Mouse (Mus musculus) heart, adult 2 months (tissue): ENCODE measurements at regions not wholly inside any gene's neighbourhood (a gene's known extent, or its start where the extent isn't known, plus 50 kb on each side); places are given as distances from the start of the nearest gene placed in this dataset.

ENCODE experiments used
- CTCF ChIP-seq: fragments of 200-600 bp; IDR thresholded peaks from 2 replicates; pipeline ENCODE4 v1.8.1; 2022; ENCODE audit warnings: antibody characterized with exemption, mild to moderate bottlenecking, moderate library complexity
- EP300 ChIP-seq: fragments of 200-500 bp; IDR thresholded peaks from 2 replicates; pipeline ENCODE4 v1.6.1; 2011; ENCODE audit warnings: low read depth, low read length, control low read depth; ENCODE audit not compliant: insufficient read depth
- POLR2A ChIP-seq: fragments of 200-500 bp; IDR thresholded peaks from 2 replicates; pipeline ENCODE4 v1.6.1; 2011; ENCODE audit warnings: mild to moderate bottlenecking, low read depth, low read length, control low read depth; ENCODE audit not compliant: insufficient read depth

DNA sequence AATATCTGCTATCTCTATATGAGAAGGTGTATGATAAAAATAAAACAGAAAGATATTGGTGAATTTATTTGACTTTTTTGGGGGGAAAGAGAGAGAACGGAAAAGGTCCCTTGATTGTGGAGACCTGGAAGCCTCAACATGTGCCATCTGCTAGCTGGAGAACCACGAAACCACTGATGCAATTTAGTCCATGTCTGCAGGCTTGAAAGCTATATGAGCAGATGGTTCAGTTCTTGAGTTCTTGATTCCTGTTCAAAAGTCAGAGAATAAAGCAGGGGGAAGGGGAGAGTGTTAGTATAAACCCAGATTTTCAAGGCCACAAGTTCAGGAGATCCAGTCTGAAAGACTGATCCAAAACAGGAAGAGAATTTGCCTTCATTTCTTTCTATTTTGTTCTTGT is 1199.5 kb upstream of the Zeb2 start:
- TF ChIP-seq CTCF (no peak), EP300 (no peak), POLR2A (no peak)
